Mouse (Mus musculus): ENCODE data around the gene Ccin.

GRCm38 (mm10) chr4:44029661-44030066 is 46.4 kb downstream of the Ccin start:
- TF ChIP-seq CTCF (IDR thresholded peaks at IDR 0.05): no peak
- TF ChIP-seq EP300 (IDR thresholded peaks at IDR 0.05): no peak
